Mouse (Mus musculus) myocyte (in vitro differentiated cells): ENCODE data around the gene Nek10.
"Not testable (repeated sequence)": the region's sequence is repeated elsewhere in the genome, so short reads cannot be mapped to it uniquely, and the experiment has no call there.

Source experiments
- CEBPB ChIP-seq: IDR thresholded peaks from 2 replicates; pipeline ENCODE4 v1.6.1; 2011; ENCODE audit warnings: mild to moderate bottlenecking, moderate library complexity; ENCODE audit not compliant: poor library complexity, insufficient read depth, severe bottlenecking
- E2F4 ChIP-seq: IDR thresholded peaks from one replicate; pipeline ENCODE4 v1.6.1; 2011; ENCODE audit warnings: mild to moderate bottlenecking, control low read depth, moderate library complexity; ENCODE audit not compliant: insufficient read depth
- MAX ChIP-seq: IDR thresholded peaks from one replicate; pipeline ENCODE4 v1.6.1; 2011; ENCODE audit warnings: low read depth, mild to moderate bottlenecking, control low read depth
- MYOD1 ChIP-seq, 3 experiments: IDR thresholded peaks; one replicate each; pipeline ENCODE4 v1.6.1; 2011; ENCODE audit warnings: control low read depth in 2 of 3, low read depth in 2 of 3, mild to moderate bottlenecking in 2 of 3, moderate library complexity in 1 of 3; ENCODE audit not compliant: insufficient read length in 2 of 3, control insufficient read depth in 1 of 3
- MYOG ChIP-seq, 3 experiments: IDR thresholded peaks; one replicate each; pipeline ENCODE4 v1.6.1; 2011; ENCODE audit warnings: control low read depth in 2 of 3, low read depth in 2 of 3, mild to moderate bottlenecking in 2 of 3; ENCODE audit not compliant: insufficient read length in 2 of 3, control insufficient read depth in 1 of 3, insufficient read depth in 1 of 3
- POLR2A ChIP-seq: IDR thresholded peaks from one replicate; pipeline ENCODE4 v1.6.1; 2011; ENCODE audit warnings: low read depth, mild to moderate bottlenecking, control low read depth, moderate library complexity; ENCODE audit not compliant: insufficient read length
- POLR2AphosphoS2 ChIP-seq: IDR thresholded peaks from one replicate; pipeline ENCODE4 v1.6.1; 2011; ENCODE audit warnings: low read depth, control low read depth; ENCODE audit not compliant: insufficient read length
- REST ChIP-seq: IDR thresholded peaks from one replicate; pipeline ENCODE4 v1.6.1; 2011; ENCODE audit warnings: mild to moderate bottlenecking, control low read depth, moderate library complexity; ENCODE audit not compliant: insufficient read depth, insufficient read length
- SRF ChIP-seq: IDR thresholded peaks from one replicate; pipeline ENCODE4 v1.6.1; 2011; ENCODE audit warnings: low read depth; ENCODE audit not compliant: control insufficient read depth, insufficient read length
- TCF3 ChIP-seq: IDR thresholded peaks from one replicate; pipeline ENCODE4 v1.6.1; 2011; ENCODE audit warnings: low read depth, control low read depth; ENCODE audit not compliant: insufficient read length
- USF1 ChIP-seq: IDR thresholded peaks from one replicate; pipeline ENCODE4 v1.6.1; 2011; ENCODE audit warnings: low read depth, mild to moderate bottlenecking, control low read depth, moderate library complexity

DNA sequence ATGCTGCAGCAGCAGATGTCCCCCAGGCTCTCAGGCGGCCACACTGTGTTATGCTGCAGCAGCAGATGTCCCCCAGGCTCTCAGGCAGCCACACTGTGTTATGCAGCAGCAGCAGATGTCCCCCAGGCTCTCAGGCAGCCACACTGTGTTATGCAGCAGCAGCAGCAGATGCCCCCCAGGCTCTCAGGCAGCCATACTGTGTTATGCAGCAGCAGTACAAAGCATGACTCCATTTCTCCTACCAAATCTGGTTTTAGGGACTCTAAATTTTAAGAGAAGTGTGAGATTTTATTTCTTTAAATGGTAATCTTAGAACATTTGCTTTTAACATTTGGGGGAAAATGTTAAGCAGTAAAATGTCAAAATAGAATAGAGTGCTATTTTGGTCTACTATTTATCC lies 180.9 kb downstream of the Nek10 start:
- not testable (repeated sequence) for TF ChIP-seq MAX; E2F4; POLR2A; POLR2AphosphoS2; USF1; MYOG (IDR thresholded peaks at IDR 0.05; ENCODE audit: control insufficient read depth in 1 of 3, insufficient read depth in 1 of 3, insufficient read length in 2 of 3, low read depth in 2 of 3); SRF; CEBPB; MYOD1 (IDR thresholded peaks at IDR 0.05; ENCODE audit: control insufficient read depth in 1 of 3, insufficient read length in 2 of 3, low read depth in 2 of 3); TCF3; REST
